Mouse (Mus musculus) kidney, postnatal 25 days (tissue): Measurements from ENCODE around the gene Olfr1065.
"Not testable (repeated sequence)": the region's sequence is repeated elsewhere in the genome, so short reads cannot be mapped to it uniquely, and the experiment has no call there.

Experiments
- DNase-seq, 2 experiments: peaks; one replicate each; pipeline ENCODE4 v3.0.0; 2021; ENCODE audit warnings: mixed read lengths in 2 of 2

The Olfr1065 gene

GRCm38 (mm10) chr2:86450491-86450890 is at the start of gene Olfr1065:
Gene Olfr1065, minus strand, starts transcription at chr2:86450591.
- DNase-seq: not testable (repeated sequence)

- no peak for DNase-seq
These were observed 36.9 kb upstream of the Olfr1065 start, which contains the start of gene Olfr228 for GRCm38 (mm10) chr2:86487286-86487685. Gene Olfr228, minus strand, starts transcription at chr2:86487386.

DNA sequence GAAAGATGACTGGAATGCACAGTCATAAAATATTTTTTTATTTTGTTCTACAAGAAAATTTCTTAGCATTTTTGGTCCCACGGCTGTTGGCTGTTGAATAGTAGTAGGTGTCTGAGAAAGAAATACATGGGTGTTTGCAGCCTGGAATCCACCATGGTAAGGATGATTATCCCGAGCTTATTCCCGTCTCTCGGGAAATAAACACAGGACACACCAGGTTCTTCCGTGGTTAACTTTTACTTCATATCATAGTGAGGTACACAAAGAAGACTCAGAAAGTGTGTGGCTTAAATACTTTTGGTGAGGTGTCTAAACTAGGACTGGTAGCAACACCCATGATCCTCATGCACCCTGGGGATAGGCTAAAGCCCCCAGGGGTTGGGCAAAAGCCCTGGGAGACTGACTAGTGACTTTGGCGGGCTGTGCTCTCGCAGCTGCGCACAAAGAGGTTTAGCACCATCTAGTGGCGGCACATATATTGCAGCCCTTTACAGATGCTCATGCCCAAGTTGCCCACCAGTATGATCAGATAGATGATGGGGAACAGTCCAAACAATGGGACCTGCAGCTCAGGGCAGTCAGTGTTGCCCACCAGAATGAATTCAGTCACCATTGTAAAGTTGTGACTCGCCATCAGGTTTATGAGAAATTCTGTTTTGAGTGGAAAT is 14.2 kb upstream of the Olfr1065 start:
- peak; percentile 36 to 57 for DNase-seq

GRCm38 (mm10) chr2:86460434-86460833 is 10.0 kb upstream of the Olfr1065 start:
- DNase-seq: no peak

DNA sequence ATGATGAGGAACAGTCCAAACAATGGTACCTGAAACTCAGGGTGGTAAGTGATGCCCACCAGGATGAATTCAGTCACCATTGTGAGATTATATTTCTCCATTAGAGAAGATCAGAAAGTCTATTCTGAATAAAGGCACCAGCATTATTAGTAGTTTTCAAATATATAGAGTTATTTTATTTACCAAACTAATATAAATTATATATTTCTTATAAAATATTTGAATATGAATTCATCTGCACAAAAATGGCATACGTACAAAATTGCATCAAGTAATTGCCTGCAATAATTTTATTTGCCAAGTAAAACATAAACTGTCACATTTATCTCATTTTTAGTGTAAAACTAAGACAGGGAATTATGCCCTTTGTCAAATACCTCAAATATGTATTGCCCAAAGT is 5.8 kb upstream of the Olfr1065 start, which contains the start of gene Olfr1066:
TSS of gene Olfr1066 (minus strand) at position 101 of the 400 bp plus-strand sequence.
- DNase-seq: no peak

GRCm38 (mm10) chr2:86442101-86442500 is 8.3 kb downstream of the Olfr1065 start:
- not testable (repeated sequence) for DNase-seq

- not testable (repeated sequence) for DNase-seq
These were observed 21.9 kb downstream of the Olfr1065 start for GRCm38 (mm10) chr2:86428511-86428910.

- DNase-seq: not testable (repeated sequence)
These were observed 23.7 kb downstream of the Olfr1065 start, which contains the start of gene Olfr1062 for GRCm38 (mm10) chr2:86426649-86427048. Gene Olfr1062, minus strand, starts transcription at chr2:86426749.

DNA sequence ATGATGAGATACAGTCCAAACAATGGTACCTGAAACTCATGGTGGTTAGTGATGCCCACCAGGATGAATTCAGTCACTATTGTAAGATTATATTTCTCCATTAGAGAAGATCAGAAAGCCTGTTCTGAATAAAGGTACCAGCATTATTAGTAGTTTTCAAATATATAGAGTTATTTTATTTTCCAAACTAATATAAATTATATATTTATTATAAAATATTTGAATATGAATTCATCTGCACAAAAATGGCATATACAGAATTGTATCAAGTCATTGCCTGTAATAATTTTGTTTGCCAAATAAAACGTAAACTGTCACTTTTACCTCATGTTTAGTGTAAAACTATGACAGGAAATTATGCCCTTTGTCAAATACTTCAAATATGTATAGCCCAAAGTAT is 36.4 kb downstream of the Olfr1065 start, which contains the start of gene Olfr1061:
TSS of gene Olfr1061 (minus strand) at position 101 of the 400 bp plus-strand sequence.
- no peak for DNase-seq

DNA sequence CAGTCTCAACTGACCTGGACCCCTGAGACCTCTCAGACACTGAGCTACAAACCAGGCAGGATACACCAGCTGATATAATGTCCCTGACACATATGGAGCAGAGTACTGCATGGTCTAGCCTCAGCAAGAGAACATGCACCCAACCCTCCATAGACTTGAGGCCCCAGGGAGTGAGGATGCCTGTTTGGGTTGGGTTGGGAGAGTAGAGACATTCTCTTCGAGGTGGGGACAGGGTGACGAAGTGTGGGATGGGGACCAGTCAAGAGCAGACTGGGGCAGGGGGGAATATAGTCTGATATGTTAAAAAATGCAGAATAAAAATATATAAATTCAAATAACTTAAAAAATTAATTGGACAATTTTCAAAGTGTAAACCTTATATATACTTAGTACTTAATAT is 55.3 kb downstream of the Olfr1065 start:
- DNase-seq: no peak
